In the genomic region with DNA sequence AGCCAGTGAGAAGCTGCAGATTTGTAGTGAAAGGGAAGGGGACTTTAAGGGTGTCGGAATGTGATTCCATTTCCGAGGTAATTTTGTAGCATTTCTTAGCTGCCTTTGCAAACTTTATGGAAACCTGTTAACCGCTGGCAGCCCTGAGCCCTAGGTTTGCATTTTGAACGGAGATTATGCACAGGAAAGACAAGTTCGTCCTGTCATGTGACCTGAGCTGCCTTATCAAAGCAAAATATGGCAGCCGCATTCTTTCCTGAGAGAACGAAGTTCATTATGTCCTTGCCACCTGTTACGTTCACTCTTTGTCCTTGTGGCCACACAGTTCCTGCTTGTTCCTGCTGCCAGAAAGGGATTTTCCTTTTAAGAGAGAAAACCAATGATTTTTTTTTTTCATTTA, we compare ENCODE assay signal across 8 mouse cellular contexts.
DNase-seq lines count a peak whose midpoint lies in the region; ATAC-seq and TF ChIP-seq lines count a peak whose summit lies in the region.

No protein-coding gene starts in this region.

- H3K9me3 ChIP-seq in lung, embryonic 14.5 days (ENCODE audit: low read depth, low read length): no peaks in the 10 kb centered on the region
- H3K9me3 ChIP-seq in neural tube, embryonic 15.5 days (replicated peaks): no peaks in the 10 kb centered on the region

- H3K27me3 ChIP-seq in kidney, adult 2 months (replicated peaks; ENCODE audit: control insufficient read depth, insufficient read depth, low read length): no peaks in the 10 kb centered on the region
- no peaks in the 10 kb centered on the region for H3K27me3 ChIP-seq in lung, embryonic 14.5 days (ENCODE audit: insufficient read depth, low read length)
- H3K27me3 ChIP-seq in neural tube, embryonic 15.5 days (replicated peaks): no peaks in the 10 kb centered on the region

- peak overlapping the region; percentile 75 for H3K4me2 ChIP-seq in lung, embryonic 14.5 days
- peak overlapping the region; percentile 48 for H3K4me2 ChIP-seq in neural tube, embryonic 15.5 days

- TF ChIP-seq CTCF in kidney, adult 2 months (conservative IDR thresholded peaks at IDR 0.05; ENCODE audit: insufficient read depth, insufficient read length, low read depth, low read length): no peak
- no peak for TF ChIP-seq CTCF in lung, embryonic 14.5 days (IDR thresholded peaks at IDR 0.05; ENCODE audit: low read depth)

- H3K4me3 ChIP-seq in kidney, adult 2 months (ENCODE audit: insufficient read depth, low read depth, low read length): peak overlapping the region; percentile 78
- H3K4me3 ChIP-seq in lung, embryonic 14.5 days (ENCODE audit: low read depth, low read length): peak overlapping the region; percentile 46
- H3K4me3 ChIP-seq in neural tube, embryonic 15.5 days (replicated peaks): peak overlapping the region; percentile 38

- H3K27ac ChIP-seq in kidney, adult 2 months (ENCODE audit: insufficient read depth, low read depth, low read length): peak overlapping the region; percentile 100
- peak overlapping the region; percentile 98 for H3K27ac ChIP-seq in lung, embryonic 14.5 days (ENCODE audit: low read depth)
- H3K27ac ChIP-seq in neural tube, embryonic 15.5 days (replicated peaks): peak overlapping the region; percentile 84

- DNase-seq in R1 (ENCODE audit: low read depth, low spot score): peak; percentile 4
- peak; percentile 51 to 63 for DNase-seq in heart, adult 9 months (ENCODE audit: low spot score in 2 of 2)
- peak; percentile 88 for DNase-seq in kidney, adult 2 months
- DNase-seq in lung, embryonic 14.5 days: peak; percentile 80
- DNase-seq in right cerebral cortex, postnatal 36 days (ENCODE audit: low spot score in 2 of 2): no peak
- DNase-seq in B cell, adult 2 months: no peak

- WGBS in kidney, adult 2 months: 4% methylated on average over 8 of the region's 8 CpGs
- whole genome bisulfite sequencing in lung, embryonic 14.5 days: 5% methylated on average over 8 of the region's 8 CpGs
- WGBS in neural tube, embryonic 15.5 days: 9% methylated on average over 8 of the region's 8 CpGs

- no peaks in the 10 kb centered on the region; the same call in 1 of the 2 replicates for H3K36me3 ChIP-seq in kidney, adult 2 months (ENCODE audit: control insufficient read depth, insufficient read depth, low read length)
- H3K36me3 ChIP-seq in lung, embryonic 14.5 days (ENCODE audit: insufficient read depth): no peaks in the 10 kb centered on the region
- no peaks in the 10 kb centered on the region for H3K36me3 ChIP-seq in neural tube, embryonic 15.5 days

- peak overlapping the region; percentile 72 for H3K9ac ChIP-seq in lung, embryonic 14.5 days
- 0 out of 2 replicates have a peak overlapping the region, but pooled peaks have one; percentile 18 for H3K9ac ChIP-seq in neural tube, embryonic 15.5 days (replicated peaks)

- peak; percentile 55 for ATAC-seq in common myeloid progenitor, adult 5-6 weeks (replicated peaks; ENCODE audit: low read depth, poor library complexity, severe bottlenecking)
- ATAC-seq in lung, embryonic 14.5 days (ENCODE audit: insufficient read depth): peak; percentile 33; the same call in 1 of the 2 replicates
- ATAC-seq in neural tube, embryonic 15.5 days (ENCODE audit: low FRiP score): no peak

- H3K4me1 ChIP-seq in kidney, adult 2 months (ENCODE audit: control insufficient read depth, insufficient read depth, low read length): peaks cover 4% of the 10 kb centered on the region
- H3K4me1 ChIP-seq in lung, embryonic 14.5 days (ENCODE audit: insufficient read depth): peaks cover 6% of the 10 kb centered on the region; the same call in 1 of the 2 replicates
- H3K4me1 ChIP-seq in neural tube, embryonic 15.5 days: peaks cover 14% of the 10 kb centered on the region

- TF ChIP-seq POLR2A in kidney, adult 2 months (IDR thresholded peaks at IDR 0.05; ENCODE audit: low read depth, low read length): no peak

Comparison
In these comparisons a context has a peak if more than half of its experiments do, and no peak if none do; other contexts are left out.
1. DNase-seq: peak in R1 (single experiment), heart, adult 9 months (2 of 2), kidney, adult 2 months (single experiment) and lung, embryonic 14.5 days (single experiment); none in right cerebral cortex, postnatal 36 days (0 of 2) and B cell, adult 2 months (0 of 2).
2. Peak in every context shown above with its lines, with median percentiles within 50 percentile points of each other: H3K27ac ChIP-seq and H3K4me3 ChIP-seq.